Mouse (Mus musculus) liver, adult 2 months (tissue): ENCODE measurements around the gene Lrrc4c.

ENCODE experiments used
- CTCF ChIP-seq: fragments of 200-500 bp; IDR thresholded peaks from 2 replicates; pipeline ENCODE4 v1.5.1; 2011; ENCODE audit warnings: low read depth, low read length, control low read depth
- POLR2A ChIP-seq: fragments of 200-500 bp; IDR thresholded peaks from 2 replicates; pipeline ENCODE4 v1.6.1; 2011; ENCODE audit warnings: low read length, control low read depth; ENCODE audit not compliant: insufficient read depth; ENCODE audit errors: extremely low read depth

DNA sequence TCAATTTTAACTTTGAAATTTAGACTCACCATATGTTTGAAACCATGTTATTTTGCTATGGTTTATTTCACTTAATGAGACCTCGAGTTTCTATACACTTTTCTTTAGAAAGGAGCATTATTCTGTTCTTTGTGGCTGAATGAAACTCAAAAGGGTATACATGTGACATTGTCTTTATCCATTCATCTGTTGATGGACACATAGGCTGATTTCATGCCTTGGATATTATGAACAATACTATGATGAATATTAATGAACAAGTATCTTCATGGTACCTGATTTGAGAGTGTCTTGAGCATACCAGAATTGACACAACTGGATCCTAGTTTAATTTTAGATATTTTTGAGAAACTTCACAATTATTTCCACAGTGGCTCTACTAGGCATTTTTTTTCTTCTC, 709.0 kb downstream of the Lrrc4c start:
- TF ChIP-seq CTCF: no peak
- TF ChIP-seq POLR2A: no peak
